Comparison of ENCODE assay signal across 30 mouse cellular contexts in the genomic region with DNA sequence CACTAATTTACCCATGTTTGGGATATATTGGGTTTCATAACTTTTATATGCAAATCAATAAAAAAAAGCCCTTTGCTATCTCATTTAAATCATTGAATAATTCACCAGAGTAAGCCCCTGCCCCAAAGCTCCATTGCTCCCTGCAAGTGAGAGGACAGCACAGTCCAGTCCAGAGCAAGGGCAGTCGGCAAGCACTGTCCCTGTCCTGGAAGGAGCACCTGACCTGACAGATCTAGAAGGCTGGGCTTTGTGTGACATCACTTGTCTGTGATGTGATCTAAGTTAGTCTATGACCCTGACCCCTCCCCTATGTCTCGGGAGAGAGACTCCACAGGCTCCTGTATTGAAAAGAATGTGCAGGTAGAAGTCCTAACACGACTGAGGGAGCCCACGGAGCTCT. TPM values are rescaled to one million over a fixed set of nuclear protein-coding genes. Genes with fewer than 3 reads are reported as not detected.
"Had no signal": no experiment of that assay in that cellular context is flagged by ENCODE, and none has a peak within 500 bp of the region (broad histone marks: within the 10 kb centered on the region; RNA-seq: fewer than 3 reads in every experiment).

No protein-coding gene starts in this region.

- DNase-seq: heart, postnatal 10 days; heart, postnatal 14 days; heart, postnatal 36 days; heart, postnatal 4 days; kidney, adult 9 months; kidney, postnatal 14 days; kidney, postnatal 25 days; kidney, postnatal 4 days; layer of hippocampus, adult 9-11 months; layer of hippocampus, postnatal 36 days had no signal

- H3K27ac ChIP-seq: heart, embryonic 10.5 days; heart, embryonic 13.5 days; heart, embryonic 15.5 days; hindbrain, embryonic 12.5 days; hindbrain, embryonic 13.5 days; hindbrain, embryonic 14.5 days; hindbrain, embryonic 15.5 days; hindbrain, postnatal 0 days; intestine, embryonic 15.5 days; kidney, embryonic 15.5 days; layer of hippocampus, adult 2 months; left cerebral cortex, adult 2 months had no signal

- H3K9ac ChIP-seq: heart, embryonic 12.5 days; heart, embryonic 13.5 days; heart, embryonic 15.5 days; hindbrain, embryonic 12.5 days; hindbrain, embryonic 13.5 days; hindbrain, embryonic 14.5 days; hindbrain, embryonic 15.5 days; intestine, embryonic 15.5 days; kidney, embryonic 15.5 days had no signal

- H3K9me3 ChIP-seq: heart, embryonic 10.5 days; heart, embryonic 12.5 days; heart, embryonic 13.5 days; heart, embryonic 15.5 days; hindbrain, embryonic 10.5 days; hindbrain, embryonic 12.5 days; hindbrain, embryonic 13.5 days; hindbrain, embryonic 15.5 days; intestine, embryonic 15.5 days; kidney, embryonic 15.5 days had no signal

- H3K27me3 ChIP-seq: intestine, embryonic 15.5 days; kidney, embryonic 15.5 days had no signal

- ATAC-seq: hindbrain, embryonic 16.5 days; hindbrain, postnatal 0 days; inflammation-experienced regulatory T-cells, adult 6 months; intestine, embryonic 15.5 days; intestine, embryonic 16.5 days; intestine, postnatal 0 days had no signal

- H3K36me3 ChIP-seq: heart, embryonic 10.5 days; heart, embryonic 12.5 days; heart, embryonic 13.5 days; heart, embryonic 15.5 days; hindbrain, embryonic 10.5 days; hindbrain, embryonic 12.5 days; hindbrain, embryonic 13.5 days; hindbrain, embryonic 15.5 days; intestine, embryonic 15.5 days; kidney, embryonic 15.5 days had no signal

- H3K4me1 ChIP-seq: heart, embryonic 13.5 days; heart, embryonic 15.5 days; intestine, embryonic 15.5 days had no signal

- H3K4me3 ChIP-seq: heart, embryonic 10.5 days; heart, embryonic 12.5 days; heart, embryonic 13.5 days; heart, embryonic 15.5 days; hindbrain, embryonic 10.5 days; hindbrain, embryonic 12.5 days; hindbrain, embryonic 13.5 days; hindbrain, embryonic 15.5 days; intestine, embryonic 15.5 days; kidney, embryonic 15.5 days; layer of hippocampus, adult 2 months; left cerebral cortex, adult 2 months had no signal

- H3K4me2 ChIP-seq: heart, embryonic 11.5 days; heart, embryonic 12.5 days; heart, embryonic 13.5 days; heart, embryonic 15.5 days; hindbrain, embryonic 12.5 days; hindbrain, embryonic 13.5 days; hindbrain, embryonic 14.5 days; hindbrain, embryonic 15.5 days; intestine, embryonic 15.5 days; kidney, embryonic 15.5 days had no signal

RNA-seq across cellular contexts. Expression of a gene that starts 17.2 kb away (rescaled TPM):
- polyA plus RNA-seq: inflammation-experienced regulatory T-cells, adult 6 months had no signal

RNA-seq across cellular contexts. Expression of a gene that starts 44.5 kb away (rescaled TPM):
- polyA plus RNA-seq: hindbrain, embryonic 10.5 days; hindbrain, embryonic 11.5 days; inflammation-experienced regulatory T-cells, adult 6 months had no signal
